Mouse (Mus musculus) spleen, postnatal 0 days (tissue): ENCODE data around the gene Gm21976. TPM values are rescaled to one million over a fixed set of nuclear protein-coding genes. Genes with fewer than 3 reads are reported as not detected.

ENCODE experiments used
- polyA plus RNA-seq: library from polyadenylated mRNA; unstranded; fragments of >200 nt; fragmentation: Nextera tagmentation; extraction: Ambion mirVana; gene quantifications from 2 replicates; pipeline ENCODE4 v1.2.1, GENCODE M21; 2015

Gene Gm21976
- not detected in 2 replicates for polyA plus RNA-seq

DNA sequence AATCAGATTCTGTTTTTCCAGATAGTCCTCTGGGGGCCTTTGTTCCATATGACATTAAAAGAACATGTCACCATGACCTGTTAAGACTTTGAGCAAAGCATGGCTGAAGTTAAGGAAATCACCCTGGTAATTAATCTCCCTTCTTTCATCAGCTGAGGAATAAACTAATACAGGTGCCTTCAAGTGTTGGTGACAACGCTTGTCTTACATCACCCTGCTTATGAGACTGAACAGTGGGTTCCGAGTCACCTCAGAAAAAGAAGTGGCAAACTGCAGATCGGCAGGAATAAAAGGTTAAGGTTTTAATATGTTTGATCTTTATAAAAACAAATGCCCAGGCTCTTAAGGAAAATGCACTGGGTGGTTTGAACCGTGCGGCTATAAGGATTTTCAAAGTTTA, at the start of gene Gm21976:
Gene Gm21976 (plus strand): TSS at position 202 of the 400 bp plus-strand sequence.

GRCm38 (mm10) chr13:98262636-98263457, 16.8 kb upstream of the Gm21976 start, which contains the start of the genes Utp15 and Ankra2:
TSS of gene Utp15 (minus strand) at chr13:98263041.
TSS of gene Ankra2 (plus strand) at chr13:98263074.

DNA sequence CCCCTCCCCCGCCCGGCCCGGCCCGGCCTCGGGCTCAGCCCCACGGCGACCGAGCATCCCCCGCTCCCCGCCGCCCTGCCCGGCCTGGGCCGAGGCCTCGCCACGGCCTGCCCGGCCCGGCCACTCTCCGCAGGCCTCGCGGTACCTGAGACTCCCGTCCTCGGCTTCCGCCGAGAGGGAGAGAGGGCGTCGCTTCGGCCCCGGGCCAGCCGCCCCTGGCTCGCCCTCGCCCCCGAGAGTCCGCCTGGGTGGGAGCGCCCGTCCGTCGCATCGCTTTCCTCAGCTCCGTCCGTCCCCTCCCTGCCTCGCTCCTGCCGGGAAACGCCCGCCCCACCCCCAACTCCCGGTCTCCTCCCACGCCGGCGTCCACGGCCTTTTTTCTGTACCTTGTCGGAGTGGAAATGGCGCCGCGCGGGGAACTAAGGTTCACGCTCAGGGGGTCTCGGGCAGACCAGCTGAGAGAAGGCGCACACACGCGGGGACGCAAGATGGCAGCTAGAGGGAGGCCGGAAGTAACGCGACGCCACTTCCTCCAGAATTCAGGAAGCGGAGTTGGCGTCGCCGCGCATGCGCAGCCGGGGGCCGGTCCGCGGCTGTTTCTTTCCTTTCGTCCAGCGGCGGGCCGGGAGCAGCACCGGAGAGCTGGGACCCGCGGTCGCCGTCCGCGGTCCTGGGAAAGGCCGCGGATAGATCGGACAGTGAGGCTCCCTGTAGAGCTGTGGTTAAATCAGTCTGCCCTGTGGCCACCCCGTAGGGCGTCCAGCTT, 37.0 kb downstream of the Gm21976 start, which contains the start of gene Btf3:
Gene Btf3 (minus strand): TSS at position 527 of the 766 bp plus-strand sequence.

DNA sequence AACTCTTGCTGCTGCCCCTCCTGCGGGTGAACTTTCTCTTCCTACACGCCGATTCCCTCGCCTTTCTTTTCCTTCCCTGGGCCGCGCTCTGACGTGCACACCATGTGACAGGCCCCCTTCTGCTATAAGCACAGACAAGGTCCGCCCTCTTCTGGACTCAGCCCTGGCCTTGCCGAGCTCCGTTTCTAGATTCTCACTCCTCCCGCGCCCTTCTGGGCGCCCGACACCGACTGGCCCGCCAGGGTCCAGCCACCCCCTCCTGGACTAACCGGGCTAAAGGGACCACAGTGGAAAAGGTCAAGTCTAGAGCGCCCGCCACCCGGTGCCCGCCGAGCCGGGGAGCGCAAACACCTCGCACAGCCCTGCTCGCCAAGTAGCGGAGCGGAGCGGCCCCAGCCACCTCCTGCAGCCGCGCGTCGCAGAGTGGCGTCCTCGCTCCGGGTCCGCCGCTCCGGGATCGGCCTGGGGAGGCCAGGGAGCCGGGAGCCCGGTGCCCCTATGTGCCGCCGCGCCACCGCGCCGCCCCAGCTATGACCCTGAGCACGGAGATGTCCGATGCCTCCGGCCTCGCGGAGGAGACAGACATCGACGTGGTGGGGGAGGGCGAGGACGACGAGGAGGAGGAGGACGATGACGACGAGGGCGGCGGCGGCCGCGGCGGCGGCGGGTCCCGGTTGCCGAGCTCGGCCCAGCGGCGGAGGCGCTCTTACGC, 74.6 kb downstream of the Gm21976 start, which contains the start of gene Foxd1:
Gene Foxd1 (plus strand): TSS at position 153 of the 712 bp plus-strand sequence.

Other genes starting within 250 kb of the Gm21976 start
- gene Arhgef28, start 73.4 kb upstream of the Gm21976 start, polyA plus RNA-seq: 0.85 and 1.4 TPM in 2 replicates
- gene Utp15, start 16.8 kb upstream of the Gm21976 start, polyA plus RNA-seq: 14.4 and 15.5 TPM in 2 replicates
- gene Ankra2, start 16.8 kb upstream of the Gm21976 start, polyA plus RNA-seq: 18.3 and 19.2 TPM in 2 replicates
- gene Btf3, start 37.1 kb downstream of the Gm21976 start, polyA plus RNA-seq: 568 and 606 TPM in 2 replicates
- gene Foxd1, start 74.4 kb downstream of the Gm21976 start, polyA plus RNA-seq: not detected in 2 replicates
- 0.41 and 1.3 TPM in 2 replicates for gene Gm10320, start 212.1 kb downstream of the Gm21976 start, polyA plus RNA-seq